Mouse (Mus musculus): ENCODE measurements around the gene Tbx10. TPM values are rescaled to one million over a fixed set of nuclear protein-coding genes. Genes with fewer than 3 reads are reported as not detected.
"Not testable (repeated sequence)": the region's sequence is repeated elsewhere in the genome, so short reads cannot be mapped to it uniquely, and the experiment has no call there.

The Tbx10 gene
- polyA plus RNA-seq, 3 experiments from 2014 or later, result not detected

DNA sequence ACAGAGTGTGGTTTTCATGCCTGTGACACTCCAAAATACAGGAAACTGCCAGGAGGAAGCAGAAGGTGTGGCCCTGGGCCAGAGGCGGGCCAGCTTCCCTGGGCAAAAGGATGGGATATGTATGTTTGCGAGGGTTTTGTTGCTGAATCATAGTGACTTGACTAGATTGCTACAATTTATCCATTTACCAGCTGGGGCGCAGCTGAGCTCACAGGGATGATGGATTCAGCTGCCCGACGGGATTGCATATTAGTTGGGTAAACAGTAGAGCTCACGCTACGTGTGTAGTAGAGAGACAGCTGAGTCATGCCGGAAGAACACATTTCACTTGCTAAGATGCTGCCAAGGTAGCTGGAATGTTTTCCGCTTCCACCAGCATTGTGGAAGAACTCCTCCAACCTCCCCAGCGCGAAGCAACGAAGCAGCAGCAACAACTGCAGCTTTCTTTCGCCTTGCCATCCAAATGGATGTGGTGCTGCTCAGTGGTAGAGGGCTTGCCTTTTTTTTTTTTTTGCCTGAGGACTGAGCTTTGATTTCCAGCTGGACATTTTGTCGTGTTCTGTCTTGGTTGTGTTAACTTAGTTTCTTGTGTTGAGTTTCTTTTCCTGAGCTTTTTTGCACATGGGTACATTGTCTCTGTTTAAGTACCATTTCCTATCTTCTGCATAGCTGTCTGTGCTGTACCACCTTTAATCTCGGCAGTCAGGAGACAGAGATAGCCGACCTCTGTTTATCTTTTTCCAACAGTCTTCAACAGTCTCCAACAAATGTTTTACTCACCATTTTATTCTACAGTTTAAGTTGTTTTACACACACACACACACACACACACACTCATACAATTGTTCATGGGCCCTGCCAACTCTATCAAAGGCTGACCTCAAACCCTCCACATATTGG, 53.7 kb downstream of the Tbx10 start, which contains the start of gene Gstp2:
TSS of gene Gstp2 (minus strand) at position 58 of the 900 bp plus-strand sequence.
- ATAC-seq, result no peak

GRCm38 (mm10) chr19:4046866-4047254, 54.3 kb downstream of the Tbx10 start:
- no peak for ATAC-seq

- peak; percentile 29 for ATAC-seq
Observed at GRCm38 (mm10) chr19:4047859-4048258, 55.3 kb downstream of the Tbx10 start.

GRCm38 (mm10) chr19:4049069-4049468, 56.5 kb downstream of the Tbx10 start:
- not testable (repeated sequence) for ATAC-seq

Other genes starting within 250 kb of the Tbx10 start
- 10 to 100 TPM; 25.1 to 41.5 (median 32.7) TPM for gene Kmt5b, start 225.3 kb upstream of the Tbx10 start, polyA plus RNA-seq (2017; shearing (Covaris generic))
- gene Chka, start 141.0 kb upstream of the Tbx10 start, polyA plus RNA-seq (2017; shearing (Covaris generic)), result 1 to 10 TPM; 1.6 to 4.9 (median 4.3) TPM
- 10 to 100 TPM; 57.2 to 85.0 (median 60.4) TPM for gene Tcirg1, start 85.6 kb upstream of the Tbx10 start, polyA plus RNA-seq (2017; shearing (Covaris generic))
- 100 to 1,000 TPM; 219 to 266 (median 256) TPM for gene Ndufs8, start 80.0 kb upstream of the Tbx10 start, polyA plus RNA-seq (2017; shearing (Covaris generic))
- gene Aldh3b1, start 62.9 kb upstream of the Tbx10 start, polyA plus RNA-seq (2017; shearing (Covaris generic)), result under 1 TPM in 1 of 3 experiments, not detected in 2; 0.36 TPM
- gene Unc93b1, start 57.6 kb upstream of the Tbx10 start, polyA plus RNA-seq (2017; shearing (Covaris generic)), result 10 to 100 TPM; 23.5 to 38.0 (median 26.2) TPM
- gene Aldh3b3, start 34.1 kb upstream of the Tbx10 start, polyA plus RNA-seq (2017; shearing (Covaris generic)), result not detected
- not detected for gene Aldh3b2, start 20.4 kb upstream of the Tbx10 start, polyA plus RNA-seq (2017; shearing (Covaris generic))
- 1 to 10 TPM in 2 of 3 experiments, under 1 TPM in 1; 0.73 to 2.3 (median 2.2) TPM for gene Acy3, start 6.2 kb upstream of the Tbx10 start, polyA plus RNA-seq (2017; shearing (Covaris generic))
- 10 to 100 TPM; 10.3 to 16.2 (median 15.9) TPM for gene Nudt8, start 7.8 kb downstream of the Tbx10 start, polyA plus RNA-seq (2017; shearing (Covaris generic))
- gene Gm49405, start 7.9 kb downstream of the Tbx10 start, polyA plus RNA-seq (2017; shearing (Covaris generic)), result under 1 TPM; 0.16 to 0.99 (median 0.44) TPM
- gene Doc2g, start 10.6 kb downstream of the Tbx10 start, polyA plus RNA-seq (2017; shearing (Covaris generic)), result 1 to 10 TPM in 2 of 3 experiments, under 1 TPM in 1; 0.31 to 2.8 (median 1.6) TPM
- 100 to 1,000 TPM; 104 to 136 (median 114) TPM for gene Ndufv1, start 20.1 kb downstream of the Tbx10 start, polyA plus RNA-seq (2017; shearing (Covaris generic))
- gene Gstp1, start 45.2 kb downstream of the Tbx10 start, polyA plus RNA-seq (2017; shearing (Covaris generic)), result 100 to 1,000 TPM; 417 to 553 (median 508) TPM
- gene Gstp2, start 53.3 kb downstream of the Tbx10 start, polyA plus RNA-seq (2017; shearing (Covaris generic)), result 10 to 100 TPM in 1 of 3 experiments, 1 to 10 TPM in 1, under 1 TPM in 1; 0.72 to 12.0 (median 5.0) TPM
- 100 to 1,000 TPM; 178 to 293 (median 197) TPM for gene Gstp3, start 66.8 kb downstream of the Tbx10 start, polyA plus RNA-seq (2017; shearing (Covaris generic))
- not detected for gene Cabp2, start 88.8 kb downstream of the Tbx10 start, polyA plus RNA-seq (2017; shearing (Covaris generic))
- gene Cdk2ap2, start 104.4 kb downstream of the Tbx10 start, polyA plus RNA-seq (2017; shearing (Covaris generic)), result 100 to 1,000 TPM; 329 to 406 (median 406) TPM
- 100 to 1,000 TPM in 1 of 3 experiments, 10 to 100 TPM in 2; 80.6 to 147 (median 88.8) TPM for gene Pitpnm1, start 107.2 kb downstream of the Tbx10 start, polyA plus RNA-seq (2017; shearing (Covaris generic))
- gene Aip, start 133.1 kb downstream of the Tbx10 start, polyA plus RNA-seq (2017; shearing (Covaris generic)), result 100 to 1,000 TPM; 171 to 228 (median 197) TPM
- gene Gpr152, start 147.0 kb downstream of the Tbx10 start, polyA plus RNA-seq (2017; shearing (Covaris generic)), result under 1 TPM in 1 of 3 experiments, not detected in 2; 0.22 TPM
- gene Cabp4, start 151.3 kb downstream of the Tbx10 start, polyA plus RNA-seq (2017; shearing (Covaris generic)), result 1 to 10 TPM in 1 of 3 experiments, under 1 TPM in 2; 0.91 to 1.1 (median 0.97) TPM
- gene Coro1b, start 155.9 kb downstream of the Tbx10 start, polyA plus RNA-seq (2017; shearing (Covaris generic)), result 100 to 1,000 TPM; 228 to 269 (median 241) TPM
- gene Ptprcap, start 160.9 kb downstream of the Tbx10 start, polyA plus RNA-seq (2017; shearing (Covaris generic)), result 100 to 1,000 TPM; 802 to 889 (median 855) TPM
- 10 to 100 TPM; 26.3 to 35.3 (median 30.1) TPM for gene Rps6kb2, start 170.6 kb downstream of the Tbx10 start, polyA plus RNA-seq (2017; shearing (Covaris generic))
- 10 to 100 TPM in 2 of 3 experiments, 1 to 10 TPM in 1; 5.2 to 12.9 (median 11.9) TPM for gene Carns1, start 182.7 kb downstream of the Tbx10 start, polyA plus RNA-seq (2017; shearing (Covaris generic))
- 100 to 1,000 TPM; 608 to 658 (median 621) TPM for gene Tbc1d10c, start 198.5 kb downstream of the Tbx10 start, polyA plus RNA-seq (2017; shearing (Covaris generic))
- gene Ppp1ca, start 199.3 kb downstream of the Tbx10 start, polyA plus RNA-seq (2017; shearing (Covaris generic)), result 1,000 to 10,000 TPM in 1 of 3 experiments, 100 to 1,000 TPM in 2; 808 to 1,210 (median 823) TPM
- 10 to 100 TPM; 43.6 to 63.0 (median 59.1) TPM for gene Rad9a, start 208.9 kb downstream of the Tbx10 start, polyA plus RNA-seq (2017; shearing (Covaris generic))
- 10 to 100 TPM; 13.4 to 51.6 (median 33.9) TPM for gene Clcf1, start 221.5 kb downstream of the Tbx10 start, polyA plus RNA-seq (2017; shearing (Covaris generic))
- not detected for gene AC109138.7, start 221.6 kb downstream of the Tbx10 start, polyA plus RNA-seq (2017; shearing (Covaris generic))
- gene Pold4, start 239.1 kb downstream of the Tbx10 start, polyA plus RNA-seq (2017; shearing (Covaris generic)), result 100 to 1,000 TPM in 2 of 3 experiments, 10 to 100 TPM in 1; 96.4 to 134 (median 118) TPM

Measured in inflammation-experienced regulatory T-cells, adult 6 months (primary cell).